Mouse (Mus musculus): ENCODE measurements around the gene Rcc1. TPM values are rescaled to one million over a fixed set of nuclear protein-coding genes. Genes with fewer than 3 reads are reported as not detected.

Gene Rcc1
- polyA plus RNA-seq, 1 experiment from 2014 or later: 42.4 TPM

- Histone ChIP-seq H3K9ac (ENCODE audit: low read length) (no peak overlapping the region), H3K4me3 (ENCODE audit: low read depth, low read length) (no peak overlapping the region), H3K27me3 (replicated peaks; ENCODE audit: control insufficient read depth, insufficient read depth, low read length) (no peaks in the 10 kb centered on the region), H3K9me3 (replicated peaks; ENCODE audit: control insufficient read depth, low read length) (no peaks in the 10 kb centered on the region), H3K27ac (ENCODE audit: low read depth, low read length) (no peak overlapping the region), H3K36me3 (ENCODE audit: control insufficient read depth, insufficient read depth, low read length) (peaks cover 87% of the 10 kb centered on the region), H3K4me1 (ENCODE audit: control insufficient read depth, insufficient read depth, low read length) (no peaks in the 10 kb centered on the region), H3K4me2 (ENCODE audit: low read length) (no peak overlapping the region)
- 80% methylated on average over 13 of the region's 13 CpGs for WGBS
- ATAC-seq (no peak), DNase-seq (ENCODE audit: low spot score) (no peak)
Measured at GRCm38 (mm10) chr4:132365450-132366060, 12.2 kb upstream of the Rcc1 start.

GRCm38 (mm10) chr4:132363487-132363886 is 10.1 kb upstream of the Rcc1 start:
- DNase-seq (ENCODE audit: low spot score) (no peak), ATAC-seq (no peak)
- WGBS: 98% methylated on average over 11 of the region's 11 CpGs
- Histone ChIP-seq H3K9ac (ENCODE audit: low read length) (no peak overlapping the region), H3K4me1 (ENCODE audit: control insufficient read depth, insufficient read depth, low read length) (no peaks in the 10 kb centered on the region), H3K4me3 (ENCODE audit: low read depth, low read length) (no peak overlapping the region), H3K27me3 (replicated peaks; ENCODE audit: control insufficient read depth, insufficient read depth, low read length) (no peaks in the 10 kb centered on the region), H3K27ac (ENCODE audit: low read depth, low read length) (no peak overlapping the region), H3K4me2 (ENCODE audit: low read length) (no peak overlapping the region), H3K9me3 (replicated peaks; ENCODE audit: control insufficient read depth, low read length) (no peaks in the 10 kb centered on the region), H3K36me3 (ENCODE audit: control insufficient read depth, insufficient read depth, low read length) (peaks cover 86% of the 10 kb centered on the region)

GRCm38 (mm10) chr4:132359510-132359909 is 6.1 kb upstream of the Rcc1 start:
- no peaks in the 10 kb centered on the region for H3K9me3 ChIP-seq (replicated peaks; ENCODE audit: control insufficient read depth, low read length)
- H3K4me3 ChIP-seq (ENCODE audit: low read depth, low read length): no peak overlapping the region
- no peak for ATAC-seq
- WGBS: 95% methylated on average over 3 of the region's 4 CpGs
- no peak for DNase-seq (ENCODE audit: low spot score)
- no peaks in the 10 kb centered on the region for H3K4me1 ChIP-seq (ENCODE audit: control insufficient read depth, insufficient read depth, low read length)
- H3K4me2 ChIP-seq (ENCODE audit: low read length): no peak overlapping the region
- no peak overlapping the region for H3K9ac ChIP-seq (ENCODE audit: low read length)
- H3K27me3 ChIP-seq (replicated peaks; ENCODE audit: control insufficient read depth, insufficient read depth, low read length): no peaks in the 10 kb centered on the region
- H3K27ac ChIP-seq (ENCODE audit: low read depth, low read length): no peak overlapping the region
- peaks cover 72% of the 10 kb centered on the region for H3K36me3 ChIP-seq (ENCODE audit: control insufficient read depth, insufficient read depth, low read length)

GRCm38 (mm10) chr4:132356170-132356569 is 2.8 kb upstream of the Rcc1 start:
- ATAC-seq (no peak), DNase-seq (ENCODE audit: low spot score) (no peak)
- Histone ChIP-seq H3K27me3 (replicated peaks; ENCODE audit: control insufficient read depth, insufficient read depth, low read length) (no peaks in the 10 kb centered on the region), H3K9me3 (replicated peaks; ENCODE audit: control insufficient read depth, low read length) (no peaks in the 10 kb centered on the region), H3K27ac (ENCODE audit: low read depth, low read length) (no peak overlapping the region), H3K4me2 (ENCODE audit: low read length) (no peak overlapping the region), H3K9ac (ENCODE audit: low read length) (no peak overlapping the region), H3K4me3 (ENCODE audit: low read depth, low read length) (no peak overlapping the region), H3K4me1 (ENCODE audit: control insufficient read depth, insufficient read depth, low read length) (peaks cover 7% of the 10 kb centered on the region; the same call in 1 of the 2 replicates), H3K36me3 (ENCODE audit: control insufficient read depth, insufficient read depth, low read length) (peaks cover 51% of the 10 kb centered on the region)
- WGBS: 39% methylated on average over 12 of the region's 12 CpGs

GRCm38 (mm10) chr4:132355403-132355802 is 2.0 kb upstream of the Rcc1 start:
- ATAC-seq (no peak), DNase-seq (ENCODE audit: low spot score) (no peak)
- Histone ChIP-seq H3K4me3 (ENCODE audit: low read depth, low read length) (no peak overlapping the region), H3K36me3 (ENCODE audit: control insufficient read depth, insufficient read depth, low read length) (peaks cover 49% of the 10 kb centered on the region), H3K4me1 (ENCODE audit: control insufficient read depth, insufficient read depth, low read length) (peaks cover 7% of the 10 kb centered on the region; the same call in 1 of the 2 replicates), H3K9me3 (replicated peaks; ENCODE audit: control insufficient read depth, low read length) (no peaks in the 10 kb centered on the region), H3K27ac (ENCODE audit: low read depth, low read length) (no peak overlapping the region), H3K9ac (ENCODE audit: low read length) (no peak overlapping the region), H3K27me3 (replicated peaks; ENCODE audit: control insufficient read depth, insufficient read depth, low read length) (no peaks in the 10 kb centered on the region), H3K4me2 (ENCODE audit: low read length) (no peak overlapping the region)
- 85% methylated on average over 3 of the region's 3 CpGs for WGBS

DNA sequence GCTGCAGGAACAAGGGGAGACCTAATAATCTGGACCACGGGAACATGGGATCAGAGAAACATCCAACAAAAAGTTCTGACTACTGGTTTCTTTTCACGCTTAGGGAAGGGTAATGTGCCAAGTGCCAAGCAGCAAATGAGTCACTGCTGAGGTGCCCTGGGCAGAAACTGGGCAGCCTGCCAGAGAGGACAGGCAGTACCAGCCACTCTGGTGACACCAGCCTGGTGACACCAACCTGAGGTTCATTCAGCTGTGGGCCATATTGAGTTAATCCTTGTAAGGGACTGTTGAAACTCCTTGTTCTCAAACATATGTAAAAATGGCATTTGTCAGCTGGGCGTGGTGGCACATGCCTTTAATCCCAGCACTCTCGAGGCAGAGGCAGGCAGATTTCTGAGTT is 1.2 kb upstream of the Rcc1 start:
- 85% methylated on average over 4 of the region's 4 CpGs for WGBS
- no peak overlapping the region for H3K4me2 ChIP-seq (ENCODE audit: low read length)
- peaks cover 41% of the 10 kb centered on the region for H3K36me3 ChIP-seq (ENCODE audit: control insufficient read depth, insufficient read depth, low read length)
- ATAC-seq (no peak), DNase-seq (ENCODE audit: low spot score) (no peak)
- H3K27ac ChIP-seq (ENCODE audit: low read depth, low read length): no peak overlapping the region
- H3K4me1 ChIP-seq (ENCODE audit: control insufficient read depth, insufficient read depth, low read length): peaks cover 7% of the 10 kb centered on the region; the same call in 1 of the 2 replicates
- H3K9me3 ChIP-seq (replicated peaks; ENCODE audit: control insufficient read depth, low read length): no peaks in the 10 kb centered on the region
- H3K27me3 ChIP-seq (replicated peaks; ENCODE audit: control insufficient read depth, insufficient read depth, low read length): no peaks in the 10 kb centered on the region
- H3K9ac ChIP-seq (ENCODE audit: low read length): no peak overlapping the region
- H3K4me3 ChIP-seq (ENCODE audit: low read depth, low read length): no peak overlapping the region

DNA sequence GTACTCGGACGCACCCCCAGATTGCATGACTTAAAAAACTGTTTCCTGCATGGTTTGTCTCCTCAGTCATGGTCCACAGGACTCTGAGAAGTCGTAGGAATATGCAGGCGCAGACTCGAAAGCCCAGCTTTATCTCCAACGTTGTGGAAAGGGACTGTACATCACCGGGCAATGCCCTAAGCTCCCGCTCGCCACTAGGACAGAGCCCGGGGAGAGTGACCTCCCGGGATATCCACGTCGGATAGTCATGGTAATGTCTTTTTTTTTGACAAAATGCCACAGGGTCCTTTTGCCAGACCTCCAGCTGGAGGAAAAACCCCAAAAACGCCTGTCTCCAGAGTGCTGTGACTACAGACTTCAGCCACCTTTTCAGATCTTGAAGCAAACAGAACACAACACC is 666 bp downstream of the Rcc1 start:
- H3K27ac ChIP-seq (ENCODE audit: low read depth, low read length): peak overlapping the region; percentile 90
- no peak for DNase-seq (ENCODE audit: low spot score)
- H3K9ac ChIP-seq (ENCODE audit: low read length): peak overlapping the region; percentile 82
- peaks cover 7% of the 10 kb centered on the region; the same call in 1 of the 2 replicates for H3K4me1 ChIP-seq (ENCODE audit: control insufficient read depth, insufficient read depth, low read length)
- H3K4me2 ChIP-seq (ENCODE audit: low read length): peak overlapping the region; percentile 88
- H3K27me3 ChIP-seq (replicated peaks; ENCODE audit: control insufficient read depth, insufficient read depth, low read length): no peaks in the 10 kb centered on the region
- no peaks in the 10 kb centered on the region for H3K9me3 ChIP-seq (replicated peaks; ENCODE audit: control insufficient read depth, low read length)
- no peak for ATAC-seq
- H3K4me3 ChIP-seq (ENCODE audit: low read depth, low read length): peak overlapping the region; percentile 81
- WGBS: 1% methylated on average over 14 of the region's 14 CpGs
- H3K36me3 ChIP-seq (ENCODE audit: control insufficient read depth, insufficient read depth, low read length): peaks cover 22% of the 10 kb centered on the region

- H3K9ac ChIP-seq (ENCODE audit: low read length): 0 out of 2 replicates have a peak overlapping the region, but pooled peaks have one; percentile 82
- peak overlapping the region; percentile 88 for H3K4me2 ChIP-seq (ENCODE audit: low read length)
- H3K36me3 ChIP-seq (ENCODE audit: control insufficient read depth, insufficient read depth, low read length): peaks cover 11% of the 10 kb centered on the region; the same call in 1 of the 2 replicates
- 63% methylated on average over 1 of the region's 1 CpGs for WGBS
- no peak overlapping the region for H3K27ac ChIP-seq (ENCODE audit: low read depth, low read length)
- H3K9me3 ChIP-seq (replicated peaks; ENCODE audit: control insufficient read depth, low read length): no peaks in the 10 kb centered on the region
- H3K27me3 ChIP-seq (replicated peaks; ENCODE audit: control insufficient read depth, insufficient read depth, low read length): no peaks in the 10 kb centered on the region
- DNase-seq (ENCODE audit: low spot score) (no peak), ATAC-seq (no peak)
- 0 out of 2 replicates have a peak overlapping the region, but pooled peaks have one; percentile 81 for H3K4me3 ChIP-seq (ENCODE audit: low read depth, low read length)
- H3K4me1 ChIP-seq (ENCODE audit: control insufficient read depth, insufficient read depth, low read length): peaks cover 7% of the 10 kb centered on the region; the same call in 1 of the 2 replicates
Measured at GRCm38 (mm10) chr4:132351401-132351800, 2.0 kb downstream of the Rcc1 start.

- no peak overlapping the region for H3K4me3 ChIP-seq (ENCODE audit: low read depth, low read length)
- H3K9ac ChIP-seq (ENCODE audit: low read length): no peak overlapping the region
- no peaks in the 10 kb centered on the region for H3K9me3 ChIP-seq (replicated peaks; ENCODE audit: control insufficient read depth, low read length)
- H3K27ac ChIP-seq (ENCODE audit: low read depth, low read length): no peak overlapping the region
- no peak for DNase-seq (ENCODE audit: low spot score)
- WGBS: 68% methylated on average over 3 of the region's 3 CpGs
- H3K4me2 ChIP-seq (ENCODE audit: low read length): no peak overlapping the region
- ATAC-seq: no peak
- no peaks in the 10 kb centered on the region for H3K27me3 ChIP-seq (replicated peaks; ENCODE audit: control insufficient read depth, insufficient read depth, low read length)
- H3K36me3 ChIP-seq (ENCODE audit: control insufficient read depth, insufficient read depth, low read length): peaks cover 6% of the 10 kb centered on the region; the same call in 1 of the 2 replicates
- peaks cover 7% of the 10 kb centered on the region; the same call in 1 of the 2 replicates for H3K4me1 ChIP-seq (ENCODE audit: control insufficient read depth, insufficient read depth, low read length)
Measured at GRCm38 (mm10) chr4:132350854-132351253, 2.6 kb downstream of the Rcc1 start.

All from forebrain, embryonic 14.5 days (tissue).